Mouse (Mus musculus): ENCODE measurements around the gene Sh2b2.

DNA sequence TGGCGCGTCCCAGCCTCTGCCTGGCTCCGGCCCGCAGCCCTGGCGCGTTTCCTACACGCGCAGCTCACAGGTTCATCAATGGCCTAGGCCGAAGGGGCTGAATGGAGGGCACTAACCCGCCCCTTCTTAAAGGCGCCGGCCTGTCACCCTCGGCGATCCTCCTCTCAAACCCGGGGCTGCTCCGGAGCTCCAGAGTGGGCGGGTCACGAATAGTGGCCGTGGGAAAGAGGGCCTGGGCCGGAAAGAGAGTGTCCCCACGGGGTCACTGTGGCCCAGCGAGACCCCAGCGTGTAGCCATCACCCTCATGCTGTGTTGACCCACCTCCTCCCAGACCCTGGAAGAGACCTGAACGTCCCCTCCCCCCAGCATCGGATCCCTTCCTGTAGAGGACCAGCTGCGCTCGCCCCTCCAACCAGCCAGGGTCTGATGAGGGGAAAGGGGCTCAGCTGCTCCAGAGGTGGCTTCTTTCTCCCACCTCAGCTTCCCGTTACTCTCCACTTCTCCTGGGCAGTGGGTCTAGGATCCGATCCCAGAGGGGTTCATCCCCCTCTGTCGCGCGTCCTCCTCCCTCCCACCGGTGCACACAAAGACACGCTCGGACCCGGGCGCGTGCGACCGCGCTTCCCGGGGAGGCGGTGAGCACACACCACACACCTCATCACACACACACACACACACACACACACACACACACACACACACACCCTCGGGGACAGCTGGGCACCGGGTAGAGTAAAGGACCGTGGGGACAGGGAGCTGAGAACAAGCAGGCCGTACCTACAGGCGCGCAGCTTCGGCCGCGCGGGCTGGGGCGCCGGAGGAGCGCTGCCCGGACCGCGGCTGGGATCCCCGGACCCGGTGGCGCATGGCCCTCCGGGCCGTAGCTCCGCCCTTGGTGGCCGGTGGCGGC lies 2.2 kb downstream of the Sh2b2 start:
- TF ChIP-seq POLR2A (IDR thresholded peaks at IDR 0.05; ENCODE audit: low read depth, low read length): no peak
- no peak for TF ChIP-seq CTCF (conservative IDR thresholded peaks at IDR 0.05; ENCODE audit: insufficient read depth, insufficient read length, low read depth, low read length)

Measured in kidney, adult 2 months (tissue).